9 mouse cellular contexts compared by ENCODE assay signal in genomic region chr2:124611226-124611625, GRCm38 (mm10).
DNase-seq lines count a peak whose midpoint lies in the region; ATAC-seq and TF ChIP-seq lines count a peak whose summit lies in the region.
"Had no signal": no experiment of that assay in that cellular context is flagged by ENCODE, and none has a peak within 500 bp of the region (broad histone marks: within the 10 kb centered on the region; RNA-seq: fewer than 3 reads in every experiment).

No protein-coding gene starts in this region.

- peak overlapping the region; percentile 73 for H3K4me2 ChIP-seq in heart, postnatal 0 days (ENCODE audit: low read depth, low read length)
- H3K4me2 ChIP-seq in liver, postnatal 0 days (ENCODE audit: low read depth, low read length) = peak overlapping the region; percentile 86

- H3K36me3 ChIP-seq in heart, postnatal 0 days (replicated peaks; ENCODE audit: control insufficient read depth, insufficient read depth, low read length) = no peaks in the 10 kb centered on the region
- H3K36me3 ChIP-seq in liver, postnatal 0 days (replicated peaks; ENCODE audit: insufficient read depth, low read length) = no peaks in the 10 kb centered on the region

- no peaks in the 10 kb centered on the region for H3K27me3 ChIP-seq in heart, postnatal 0 days (ENCODE audit: control insufficient read depth, insufficient read depth, low read length)
- peaks cover 17% of the 10 kb centered on the region for H3K27me3 ChIP-seq in liver, postnatal 0 days (ENCODE audit: insufficient read depth, low read length)

- H3K27ac ChIP-seq in gastrocnemius, adult 2 months = peak overlapping the region; percentile 98
- H3K27ac ChIP-seq in heart, postnatal 0 days (ENCODE audit: low read depth) = peak overlapping the region; percentile 97
- H3K27ac ChIP-seq in liver, postnatal 0 days (ENCODE audit: low read depth) = no peak overlapping the region

- H3K4me3 ChIP-seq in gastrocnemius, adult 2 months = peak overlapping the region; percentile 96
- peak overlapping the region; percentile 97 for H3K4me3 ChIP-seq in heart, postnatal 0 days (ENCODE audit: low read depth, low read length)
- H3K4me3 ChIP-seq in liver, postnatal 0 days (ENCODE audit: low read depth, low read length) = peak overlapping the region; percentile 60

- peak overlapping the region; percentile 90 for H3K9ac ChIP-seq in heart, postnatal 0 days (replicated peaks; ENCODE audit: low read depth, low read length)
- H3K9ac ChIP-seq in liver, postnatal 0 days (replicated peaks) = peak overlapping the region; percentile 54

- H3K9me3 ChIP-seq in heart, postnatal 0 days (replicated peaks; ENCODE audit: control insufficient read depth, low read length) = no peaks in the 10 kb centered on the region
- no peaks in the 10 kb centered on the region for H3K9me3 ChIP-seq in liver, postnatal 0 days (ENCODE audit: low read length)

- WGBS in heart, postnatal 0 days = 8% methylated on average over 13 of the region's 13 CpGs
- WGBS in liver, postnatal 0 days (ENCODE audit: insufficient replicate concordance) = 14% methylated on average over 13 of the region's 13 CpGs

- intact Hi-C loops in gastrocnemius, adult 2 months (cut with DNase I) = loop anchor here (5.0 kb wide), 2 partner anchors 46 to 161 kb away; no protein-coding TSS in a partner anchor

- TF ChIP-seq CTCF in gastrocnemius, adult 2 months (IDR thresholded peaks at IDR 0.05) = no peak
- no peak for TF ChIP-seq CTCF in heart, postnatal 0 days (IDR thresholded peaks at IDR 0.05; ENCODE audit: low read depth)
- no peak for TF ChIP-seq CTCF in liver, postnatal 0 days (IDR thresholded peaks at IDR 0.05; ENCODE audit: low read depth)

- TF ChIP-seq EP300 in heart, postnatal 0 days (IDR thresholded peaks at IDR 0.05; ENCODE audit: low read depth) = no peak
- TF ChIP-seq EP300 in liver, postnatal 0 days (IDR thresholded peaks at IDR 0.05; ENCODE audit: low read depth) = no peak

- DNase-seq in gastrocnemius, adult 2 months = no peak
- DNase-seq in gastrocnemius, adult 8-10 months (ENCODE audit: low spot score in 2 of 2) = no peak
- peak; percentile 29 for DNase-seq in adipocyte (ENCODE audit: low spot score)
- no peak for DNase-seq in heart, postnatal 0 days (ENCODE audit: low spot score)
- no peak for DNase-seq in liver, postnatal 0 days
- DNase-seq in adrenal gland, adult 2 months = no peak
- DNase-seq in adrenal gland, postnatal 10 days = no peak
- DNase-seq in frontal cortex, postnatal 14 days (ENCODE audit: low spot score in 2 of 2) = no peak
- DNase-seq: kidney, postnatal 10 days had no signal

- no peak for ATAC-seq in heart, postnatal 0 days (ENCODE audit: insufficient read depth, low read depth)
- ATAC-seq in liver, postnatal 0 days = no peak

- peaks cover 52% of the 10 kb centered on the region for H3K4me1 ChIP-seq in heart, postnatal 0 days (ENCODE audit: control insufficient read depth, insufficient read depth)
- H3K4me1 ChIP-seq in liver, postnatal 0 days (ENCODE audit: insufficient read depth) = peaks cover 9% of the 10 kb centered on the region
